Mouse (Mus musculus) bone marrow macrophage, adult 2 months (primary cell): ENCODE measurements around the gene 4932438H23Rik.

ENCODE experiments used
- CTCF ChIP-seq: IDR thresholded peaks from 2 replicates; pipeline ENCODE4 v1.5.1; 2012; ENCODE audit warnings: low read depth, mild to moderate bottlenecking, low read length, moderate library complexity
- POLR2A ChIP-seq: IDR thresholded peaks from 2 replicates; pipeline ENCODE4 v1.6.1; 2012; ENCODE audit warnings: mild to moderate bottlenecking, low read depth, low read length, borderline replicate concordance

- TF ChIP-seq CTCF (no peak), POLR2A (no peak)
Measured at GRCm38 (mm10) chr16:91097858-91098257, 2.9 kb upstream of the 4932438H23Rik start.
